9 mouse cellular contexts compared by ENCODE assay signal in genomic region chr19:28365897-28366296, GRCm38 (mm10).
DNase-seq lines count a peak whose midpoint lies in the region; ATAC-seq and TF ChIP-seq lines count a peak whose summit lies in the region.
"Had no signal": no experiment of that assay in that cellular context is flagged by ENCODE, and none has a peak within 500 bp of the region (broad histone marks: within the 10 kb centered on the region; RNA-seq: fewer than 3 reads in every experiment).

No protein-coding gene starts in this region.

- no peak for ATAC-seq in liver, embryonic 13.5 days (ENCODE audit: low read depth)
- no peak for ATAC-seq in monocyte, adult 5-6 weeks (replicated peaks; ENCODE audit: insufficient number of reproducible peaks, low FRiP score, low TSS enrichment, poor library complexity, severe bottlenecking)

- peak in 1 of 2 experiments; percentile 31 for DNase-seq in layer of hippocampus, adult 2 months (ENCODE audit: low spot score in 2 of 2)
- DNase-seq in layer of hippocampus, adult 9-10 months (ENCODE audit: low spot score): no peak
- peak; percentile 14 for DNase-seq in MEL (ENCODE audit: low read depth, low spot score)
- peak; percentile 8 for DNase-seq in c-Kit-negative CD71-positive TER-119-positive erythroid progenitor cells, embryonic 14.5 days (ENCODE audit: low read depth, low spot score)
- DNase-seq in liver, embryonic 13.5 days: peak; percentile 2
- peak; percentile 37 for DNase-seq in splenic B cell, adult 2 months (ENCODE audit: low read depth, low spot score)
- no peak for DNase-seq in urinary bladder, adult 18-20 months (ENCODE audit: low spot score in 2 of 2)

- no peaks in the 10 kb centered on the region for H3K79me2 ChIP-seq in MEL (ENCODE audit: control insufficient read depth, insufficient read depth, low read length, poor library complexity)

- no peak overlapping the region for H3K4me2 ChIP-seq in liver, embryonic 13.5 days
- H3K4me2 ChIP-seq: heart, embryonic 13.5 days had no signal

- H3K9me3 ChIP-seq in MEL (replicated peaks; ENCODE audit: insufficient read depth, low read length): no peaks in the 10 kb centered on the region
- H3K9me3 ChIP-seq in liver, embryonic 13.5 days (replicated peaks): no peaks in the 10 kb centered on the region
- H3K9me3 ChIP-seq: heart, embryonic 13.5 days had no signal

- peak overlapping the region; percentile 51 for H3K27ac ChIP-seq in layer of hippocampus, adult 2 months
- no peak overlapping the region for H3K27ac ChIP-seq in MEL (ENCODE audit: control insufficient read depth, low read depth, low read length)
- no peak overlapping the region for H3K27ac ChIP-seq in liver, embryonic 13.5 days
- H3K27ac ChIP-seq: heart, embryonic 13.5 days had no signal

- no peak for TF ChIP-seq EP300 in MEL (IDR thresholded peaks at IDR 0.05; ENCODE audit: low read depth in 1 of 2, low read length in 2 of 2)

- no peaks in the 10 kb centered on the region; a peak in 1 of 4 replicates for H3K27me3 ChIP-seq in MEL (ENCODE audit: control insufficient read depth in 1 of 2, insufficient read depth in 2 of 2, low read length in 2 of 2)
- no peaks in the 10 kb centered on the region for H3K27me3 ChIP-seq in liver, embryonic 13.5 days
- no peaks in the 10 kb centered on the region; the same call in 1 of the 2 replicates for H3K27me3 ChIP-seq in splenic B cell, adult 2 months (ENCODE audit: control insufficient read depth, insufficient read depth, low read length, poor library complexity, severe bottlenecking)
- H3K27me3 ChIP-seq: heart, embryonic 13.5 days had no signal

- H3K9ac ChIP-seq in MEL (ENCODE audit: control insufficient read depth, low read depth, low read length, poor library complexity, severe bottlenecking): no peak overlapping the region
- no peak overlapping the region for H3K9ac ChIP-seq in liver, embryonic 13.5 days
- H3K9ac ChIP-seq: heart, embryonic 13.5 days had no signal

- peak; percentile 0; the same call in 1 of the 2 replicates for TF ChIP-seq RAD21 in MEL (IDR thresholded peaks at IDR 0.05; ENCODE audit: low read depth, low read length)

- no peak for TF ChIP-seq POLR2A in MEL (IDR thresholded peaks at IDR 0.05; ENCODE audit: control insufficient read depth in 1 of 2, insufficient read depth in 1 of 2, low read depth in 1 of 2, low read length in 2 of 2, poor library complexity in 1 of 2)

- no peaks in the 10 kb centered on the region for H3K36me3 ChIP-seq in MEL (ENCODE audit: control insufficient read depth in 1 of 2, insufficient read depth in 2 of 2, low read length in 2 of 2)
- no peaks in the 10 kb centered on the region for H3K36me3 ChIP-seq in liver, embryonic 13.5 days
- H3K36me3 ChIP-seq in splenic B cell, adult 2 months (ENCODE audit: control insufficient read depth, insufficient read depth, low read length, poor library complexity, severe bottlenecking): no peaks in the 10 kb centered on the region
- H3K36me3 ChIP-seq: heart, embryonic 13.5 days had no signal

- H3K4me1 ChIP-seq in MEL (ENCODE audit: control insufficient read depth in 1 of 2, insufficient read depth in 2 of 2, low read length in 2 of 2): no peaks in the 10 kb centered on the region
- H3K4me1 ChIP-seq in liver, embryonic 13.5 days (replicated peaks): no peaks in the 10 kb centered on the region
- H3K4me1 ChIP-seq: heart, embryonic 13.5 days had no signal

- peak; percentile 84 for TF ChIP-seq CTCF in layer of hippocampus, adult 2 months (conservative IDR thresholded peaks at IDR 0.05)
- peak; percentile 41 to 66 (median 55) for TF ChIP-seq CTCF in MEL (IDR thresholded peaks at IDR 0.05 in 2 of 3, conservative IDR thresholded peaks at IDR 0.05 in 1 of 3; ENCODE audit: control insufficient read depth in 1 of 3, insufficient read depth in 1 of 3, low read depth in 2 of 3, low read length in 3 of 3, poor library complexity in 1 of 3, severe bottlenecking in 1 of 3)

- no peak overlapping the region for H3K4me3 ChIP-seq in layer of hippocampus, adult 2 months
- no peak overlapping the region for H3K4me3 ChIP-seq in MEL (ENCODE audit: control insufficient read depth in 1 of 2, insufficient read depth in 1 of 2, low read depth in 2 of 2, low read length in 2 of 2)
- H3K4me3 ChIP-seq in liver, embryonic 13.5 days (replicated peaks): no peak overlapping the region
- H3K4me3 ChIP-seq: heart, embryonic 13.5 days had no signal

- WGBS in liver, embryonic 13.5 days (ENCODE audit: insufficient replicate concordance): 44% methylated on average over 7 of the region's 7 CpGs

TF ChIP-seq in MEL, 35 proteins besides CTCF, POLR2A, EP300 and RAD21:
- TF ChIP-seq ZKSCAN1 (IDR thresholded peaks at IDR 0.05; ENCODE audit: low read depth, low read length) (no peak), POLR2AphosphoS5 (IDR thresholded peaks at IDR 0.05; ENCODE audit: borderline replicate concordance, low read depth, low read length) (no peak), ZC3H11A (IDR thresholded peaks at IDR 0.05; ENCODE audit: low read depth, low read length) (peak; percentile 17; the same call in 1 of the 2 replicates), MXI1 (IDR thresholded peaks at IDR 0.05; ENCODE audit: low read depth, low read length) (no peak), SMC3 (IDR thresholded peaks at IDR 0.05; ENCODE audit: low read depth, low read length) (peak; percentile 41), GABPA (IDR thresholded peaks at IDR 0.05; ENCODE audit: low read depth, low read length) (no peak)

Comparison
In these comparisons a context has a peak if more than half of its experiments do, and no peak if none do; other contexts are left out.
1. DNase-seq: peak in MEL (single experiment), c-Kit-negative CD71-positive TER-119-positive erythroid progenitor cells, embryonic 14.5 days (single experiment), liver, embryonic 13.5 days (single experiment) and splenic B cell, adult 2 months (single experiment); none in layer of hippocampus, adult 9-10 months (single experiment) and urinary bladder, adult 18-20 months (0 of 2).